Mouse (Mus musculus) cerebellum, postnatal 14 days (tissue): ENCODE results near the gene Ndufaf2.
A peak's percentile ranks its signal among the peaks of the same experiment; 100 is the strongest.

Source experiments
- DNase-seq, 2 experiments: peaks; one replicate each; pipeline ENCODE4 v3.0.0; 2021; ENCODE audit warnings: mixed read lengths in 2 of 2

Gene Ndufaf2

GRCm38 (mm10) chr13:108032789-108033188, 125.6 kb downstream of the Ndufaf2 start:
- no peak for DNase-seq

- no peak for DNase-seq
Observed at GRCm38 (mm10) chr13:108025802-108026201, 132.6 kb downstream of the Ndufaf2 start.

DNA sequence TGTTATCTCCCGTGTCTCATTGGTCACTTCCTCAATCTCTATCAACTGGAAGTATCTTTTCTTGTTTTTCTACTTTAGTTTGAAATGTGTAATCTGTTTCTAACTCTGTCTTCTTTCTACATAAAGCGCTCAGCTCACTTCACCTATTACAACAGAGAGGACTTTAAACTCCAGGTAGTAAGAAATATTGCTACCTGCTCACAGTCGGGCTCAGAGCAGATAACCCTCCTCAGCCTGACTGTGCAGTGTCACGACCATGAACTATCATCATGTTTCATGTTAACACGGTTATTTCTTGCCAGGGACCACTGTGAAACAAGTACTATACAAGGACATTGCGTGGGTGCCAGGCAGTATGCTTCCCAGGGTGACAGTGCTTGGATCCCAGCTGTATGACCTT, 141.1 kb downstream of the Ndufaf2 start:
- no peak for DNase-seq

- DNase-seq = no peak
Observed at GRCm38 (mm10) chr13:108015166-108015565, 143.3 kb downstream of the Ndufaf2 start.

GRCm38 (mm10) chr13:108013839-108014238, 144.6 kb downstream of the Ndufaf2 start:
- DNase-seq = no peak

- no peak for DNase-seq
Observed at GRCm38 (mm10) chr13:108013110-108013509, 145.3 kb downstream of the Ndufaf2 start.

DNA sequence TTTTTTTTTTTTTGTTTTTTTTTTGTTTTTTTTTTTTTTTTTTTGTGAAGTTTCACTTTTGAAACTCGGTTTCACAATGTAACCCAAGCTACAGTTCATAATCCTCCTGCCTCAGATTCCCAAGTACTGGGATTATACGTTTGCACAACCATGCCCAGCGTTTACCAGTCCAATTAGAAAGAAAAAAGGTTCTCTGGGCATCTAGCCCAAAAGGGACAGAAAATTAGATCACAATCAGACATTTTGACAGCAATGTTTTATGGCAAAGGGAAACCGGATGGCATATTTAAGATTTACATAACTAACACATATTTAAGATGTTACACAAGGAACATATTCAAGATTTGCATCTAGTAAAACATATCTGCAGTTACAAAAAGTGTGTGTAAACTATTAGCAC, 150.6 kb downstream of the Ndufaf2 start:
- no peak for DNase-seq

DNA sequence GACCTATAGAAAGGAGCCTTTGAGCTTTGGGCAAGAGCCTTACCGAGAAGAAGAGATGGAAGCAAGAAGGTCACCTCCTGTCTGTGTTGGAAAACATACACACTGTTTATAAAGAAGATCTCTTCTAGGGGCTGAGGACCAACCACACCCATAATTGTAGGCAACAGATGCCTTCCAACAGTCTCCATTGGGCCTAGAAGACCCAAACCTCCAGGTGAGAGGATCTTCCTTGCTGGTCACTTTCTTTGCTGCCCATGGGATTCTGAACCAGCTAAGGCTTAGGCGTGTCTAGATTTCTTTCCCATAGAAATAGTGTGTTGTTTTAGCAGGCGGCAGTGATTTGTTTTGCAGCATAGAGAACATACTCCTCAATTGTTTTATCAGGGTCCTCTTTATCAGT, 162.1 kb downstream of the Ndufaf2 start:
- no peak for DNase-seq

GRCm38 (mm10) chr13:107995211-107995610, 163.2 kb downstream of the Ndufaf2 start:
- no peak for DNase-seq

- DNase-seq = no peak
Observed at GRCm38 (mm10) chr13:107992573-107992972, 165.8 kb downstream of the Ndufaf2 start.

GRCm38 (mm10) chr13:107984641-107985040, 173.8 kb downstream of the Ndufaf2 start:
- DNase-seq = no peak

- no peak for DNase-seq
Observed at GRCm38 (mm10) chr13:107984186-107984585, 174.2 kb downstream of the Ndufaf2 start.

- DNase-seq = no peak
Observed at GRCm38 (mm10) chr13:107983231-107983847, 175.1 kb downstream of the Ndufaf2 start.

DNA sequence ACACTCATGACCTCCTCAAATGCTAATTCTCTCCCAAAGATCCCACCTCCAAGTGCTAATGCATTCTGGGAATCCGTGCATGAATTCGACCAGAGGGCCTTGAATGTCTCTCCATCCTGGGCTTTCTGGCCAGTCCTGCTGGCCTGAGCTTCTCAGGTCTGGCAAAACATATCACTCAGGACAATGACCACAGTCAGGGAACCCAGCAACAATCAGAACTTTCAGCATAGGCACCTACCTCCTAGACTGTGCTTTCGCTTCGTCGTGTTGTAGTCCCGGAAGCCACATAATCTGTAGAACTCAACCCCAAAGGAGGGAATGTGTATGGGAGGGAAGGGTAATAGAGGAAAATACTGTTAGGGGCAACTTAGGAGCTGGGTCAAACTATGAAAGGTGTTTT, 179.0 kb downstream of the Ndufaf2 start:
- DNase-seq = no peak

- DNase-seq = no peak
Observed at GRCm38 (mm10) chr13:107976886-107977656, 181.4 kb downstream of the Ndufaf2 start.

- DNase-seq = no peak
Observed at GRCm38 (mm10) chr13:107972451-107972850, 186.0 kb downstream of the Ndufaf2 start.

- no peak for DNase-seq
Observed at GRCm38 (mm10) chr13:107971868-107972267, 186.6 kb downstream of the Ndufaf2 start.

- DNase-seq = peak; percentile 53 to 69
Observed at GRCm38 (mm10) chr13:107970422-107971142, 187.8 kb downstream of the Ndufaf2 start.

GRCm38 (mm10) chr13:107969961-107970391, 188.4 kb downstream of the Ndufaf2 start:
- peak; percentile 24 to 34 for DNase-seq

- DNase-seq = no peak
Observed at GRCm38 (mm10) chr13:107964616-107965015, 193.8 kb downstream of the Ndufaf2 start.

GRCm38 (mm10) chr13:107963471-107963870, 195.0 kb downstream of the Ndufaf2 start:
- DNase-seq = no peak

GRCm38 (mm10) chr13:107962741-107963140, 195.7 kb downstream of the Ndufaf2 start:
- no peak for DNase-seq

GRCm38 (mm10) chr13:107961972-107962371, 196.5 kb downstream of the Ndufaf2 start:
- DNase-seq = no peak

GRCm38 (mm10) chr13:107961501-107961900, 196.9 kb downstream of the Ndufaf2 start:
- no peak for DNase-seq
